Mouse (Mus musculus): ENCODE measurements at regions not wholly inside any gene's neighbourhood (a gene's known extent, or its start where the extent isn't known, plus 50 kb on each side); places are given as distances from the start of the nearest gene placed in this dataset.

DNA sequence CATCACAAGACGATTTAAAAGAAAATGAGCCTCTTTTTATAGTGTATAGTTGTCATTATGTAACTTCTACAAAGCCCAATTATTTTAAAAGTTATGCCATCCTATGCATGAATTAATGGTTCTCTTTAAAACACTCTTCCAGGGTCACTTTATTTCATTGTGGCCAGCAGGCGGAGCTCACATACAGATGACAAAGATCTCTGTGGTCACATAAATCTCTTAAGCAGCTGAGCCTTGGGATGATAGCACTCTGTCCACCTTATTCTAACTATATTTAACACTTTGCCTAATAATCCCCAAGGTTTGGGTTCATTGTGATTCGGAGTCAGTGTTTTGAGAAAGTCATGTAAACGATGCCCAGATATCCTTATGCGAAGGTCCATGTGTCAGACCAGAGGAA lies 56.9 kb upstream of the Phactr1 start:
- no peaks in the 10 kb centered on the region for H3K9me3 ChIP-seq
- 56% methylated on average over 5 of the region's 5 CpGs for WGBS
- no peak for ATAC-seq (ENCODE audit: insufficient number of reproducible peaks, insufficient read depth, low FRiP score, low TSS enrichment, low read depth)

More for the DNA sequence above, 56.9 kb upstream of the Phactr1 start:
- Histone ChIP-seq H3K4me2 (no peak overlapping the region), H3K9ac (replicated peaks) (no peak overlapping the region), H3K4me1 (replicated peaks) (no peaks in the 10 kb centered on the region), H3K36me3 (no peaks in the 10 kb centered on the region), H3K27me3 (no peaks in the 10 kb centered on the region), H3K4me3 (replicated peaks) (no peak overlapping the region), H3K27ac (no peak overlapping the region)

Data from limb, embryonic 12.5 days (tissue).